Mouse (Mus musculus): ENCODE measurements around the gene Kcnd3.
A peak's percentile ranks its signal among the peaks of the same experiment; 100 is the strongest.

Kcnd3 gene

DNA sequence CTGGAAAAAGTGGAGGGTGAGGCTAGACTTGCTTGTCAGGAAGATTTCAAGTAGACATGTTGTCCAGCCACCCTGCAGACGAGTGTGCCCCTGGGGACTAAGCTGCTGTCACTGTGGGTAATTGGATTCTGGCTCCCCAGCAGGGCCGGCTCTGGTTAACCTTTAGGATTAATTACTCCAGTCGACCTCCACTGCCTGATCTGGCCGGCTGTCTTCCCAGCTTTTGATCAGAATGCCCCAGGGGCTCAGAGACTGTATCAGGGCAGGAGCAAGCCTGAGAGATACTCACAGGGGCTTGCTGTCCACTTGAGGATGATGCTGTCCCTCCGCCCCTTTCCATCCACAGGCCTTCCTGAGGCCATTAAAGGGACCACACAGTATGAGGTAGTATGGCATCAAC lies 77.6 kb downstream of the Kcnd3 start:
- peak; percentile 35 for DNase-seq

DNA sequence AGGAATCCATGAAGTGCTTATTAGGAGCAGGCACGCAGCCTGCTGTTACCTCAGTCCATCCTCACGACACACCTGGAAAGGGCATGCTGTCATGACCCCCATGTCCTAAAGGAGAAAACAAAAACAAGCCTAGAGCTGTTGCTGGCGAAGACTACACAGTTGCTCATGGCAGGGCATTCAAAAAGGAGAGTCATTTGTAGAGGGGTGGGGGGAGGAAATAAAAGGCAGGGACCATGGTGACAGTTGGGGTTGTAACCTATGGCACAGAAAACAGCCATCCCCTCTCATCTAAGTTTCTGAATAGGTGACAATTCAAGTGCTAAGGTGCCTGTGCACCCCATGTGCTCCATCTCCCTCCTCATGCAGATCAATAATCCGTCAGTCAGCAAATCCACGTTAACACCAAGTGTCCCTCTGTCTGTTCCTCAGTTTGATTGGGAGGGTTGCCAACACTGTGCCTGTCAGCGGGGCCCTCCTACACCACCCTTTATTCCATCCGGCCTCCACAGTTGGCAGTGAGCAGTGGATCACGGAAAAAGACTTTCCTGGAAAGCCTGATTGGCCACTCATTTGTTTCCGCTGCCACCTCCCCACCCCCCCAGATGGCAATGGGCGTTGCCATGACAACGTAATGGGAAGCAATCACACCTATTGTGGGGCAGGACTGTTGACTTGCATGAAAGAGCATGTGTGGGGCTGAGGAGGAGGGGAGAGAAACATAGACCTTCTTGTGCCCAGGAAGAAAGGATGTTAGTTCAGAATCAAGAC lies 78.4 kb downstream of the Kcnd3 start:
- no peak for DNase-seq

DNA sequence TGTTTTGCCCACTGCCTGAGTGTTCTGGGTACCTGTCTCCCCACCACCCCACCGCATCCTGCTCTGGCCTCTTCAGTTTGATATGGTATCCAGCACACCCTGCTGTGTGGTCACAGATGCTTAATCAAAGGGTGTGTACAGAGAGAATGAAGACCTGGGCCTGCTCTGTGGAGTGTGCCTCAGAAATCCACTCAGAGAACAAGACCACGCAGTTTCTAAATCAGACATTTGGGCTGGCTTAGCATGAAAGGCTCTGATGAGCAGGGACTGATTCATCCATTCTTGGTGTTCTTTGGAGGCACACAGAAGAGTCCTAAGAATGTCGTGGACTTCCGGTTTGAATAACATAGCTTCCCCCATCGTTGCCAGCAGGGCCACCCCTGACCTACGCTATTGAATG lies 86.3 kb downstream of the Kcnd3 start:
- no peak for DNase-seq

DNA sequence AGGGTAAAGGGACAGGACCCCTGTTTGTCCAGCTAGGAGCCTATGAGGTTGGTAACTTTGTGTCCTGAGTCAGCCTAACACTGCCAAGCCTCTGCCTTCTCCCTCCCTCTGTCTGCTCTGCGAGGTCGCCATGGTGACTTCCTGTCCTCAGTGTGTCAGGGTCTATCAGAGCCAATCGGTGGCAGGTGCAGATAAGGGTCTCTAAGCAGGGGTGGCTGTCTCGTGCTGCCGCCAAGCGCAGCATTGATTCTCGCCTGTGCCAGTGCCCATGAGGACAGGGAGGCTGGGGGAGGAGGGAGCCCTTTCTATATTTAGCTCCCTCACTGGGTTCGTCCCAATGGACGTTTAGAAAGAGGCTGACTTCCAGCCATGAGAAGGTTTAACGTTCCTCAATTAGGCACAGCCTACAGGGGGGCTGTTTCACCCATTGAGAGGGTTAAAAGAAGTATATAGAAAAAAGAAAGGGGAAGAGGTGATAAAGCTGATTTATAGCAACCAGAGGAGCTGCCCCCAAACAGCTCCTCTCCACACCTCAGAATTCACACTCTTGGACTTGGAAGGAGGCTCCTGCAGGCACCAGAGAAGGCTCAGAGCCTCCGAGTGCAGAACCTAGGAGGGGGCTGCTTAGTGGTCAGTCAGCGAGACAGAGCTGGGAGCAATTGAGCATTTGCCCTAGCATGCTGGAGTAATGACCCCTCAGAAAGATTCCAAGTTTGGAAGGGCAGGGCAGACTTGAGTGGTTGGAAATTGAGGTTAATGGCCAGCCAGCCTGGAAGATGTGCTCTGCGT lies 86.9 kb downstream of the Kcnd3 start:
- DNase-seq: no peak

DNA sequence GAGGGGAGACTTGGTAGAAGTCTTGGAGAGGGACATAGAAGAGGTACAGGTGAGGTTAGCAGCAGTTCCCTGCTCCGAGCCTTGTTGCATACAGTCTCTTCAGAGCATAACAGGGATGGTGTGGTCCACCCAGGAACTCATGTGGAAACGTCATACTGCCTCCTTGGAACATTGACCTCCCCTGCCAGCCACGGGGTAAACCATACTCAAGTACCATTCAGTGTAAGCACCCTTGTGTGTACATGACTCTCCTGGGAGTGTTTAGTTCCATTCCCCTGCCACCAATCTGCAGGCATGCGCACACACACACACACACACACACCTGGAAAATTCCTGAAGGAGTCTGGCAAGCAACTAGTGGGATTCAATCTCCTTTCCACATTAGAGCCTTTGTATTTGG lies 90.6 kb downstream of the Kcnd3 start:
- no peak for DNase-seq

DNA sequence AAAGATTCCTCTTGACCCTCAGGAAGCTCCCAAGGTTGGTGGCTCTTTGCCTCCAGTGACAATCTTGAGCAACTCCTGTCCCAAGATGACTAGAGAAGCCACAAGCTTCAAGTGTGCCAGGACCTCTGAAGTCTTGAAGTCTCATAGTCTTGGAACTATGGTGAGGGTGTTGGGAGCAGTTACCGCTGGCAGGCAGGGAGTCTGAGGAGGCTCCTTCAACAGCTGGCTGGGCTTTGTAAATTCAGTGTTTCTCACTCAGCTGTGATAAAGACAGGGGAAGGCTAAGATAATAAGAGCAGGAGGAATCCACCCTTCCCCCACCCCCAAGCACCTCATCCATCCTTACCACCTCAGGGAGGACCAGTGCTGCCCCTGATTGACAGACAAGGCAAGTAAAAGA lies 92.0 kb downstream of the Kcnd3 start:
- no peak for DNase-seq

DNA sequence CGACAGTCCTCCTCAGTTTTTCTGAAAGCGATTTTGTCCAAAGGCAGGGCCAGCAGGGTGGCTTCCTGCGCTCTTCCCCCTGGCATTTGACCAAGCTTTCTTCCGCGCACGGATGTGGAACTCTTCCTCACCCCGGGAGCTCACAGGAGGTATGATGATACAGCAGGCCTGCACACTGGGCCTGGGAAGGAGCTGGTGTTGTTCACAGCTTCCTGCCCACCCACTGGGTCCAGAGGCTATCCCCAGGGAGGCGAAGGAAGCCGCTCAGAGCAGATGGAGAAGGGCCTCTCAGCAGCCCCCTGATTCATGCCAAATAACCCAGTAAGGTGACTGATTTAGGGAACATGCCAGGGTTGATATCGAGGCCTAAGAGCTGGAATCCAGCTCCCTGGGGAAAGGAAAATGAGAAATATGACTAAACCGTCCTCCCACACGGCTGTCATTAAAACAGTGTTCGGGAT lies 94.5 kb downstream of the Kcnd3 start:
- DNase-seq: peak; percentile 62

DNA sequence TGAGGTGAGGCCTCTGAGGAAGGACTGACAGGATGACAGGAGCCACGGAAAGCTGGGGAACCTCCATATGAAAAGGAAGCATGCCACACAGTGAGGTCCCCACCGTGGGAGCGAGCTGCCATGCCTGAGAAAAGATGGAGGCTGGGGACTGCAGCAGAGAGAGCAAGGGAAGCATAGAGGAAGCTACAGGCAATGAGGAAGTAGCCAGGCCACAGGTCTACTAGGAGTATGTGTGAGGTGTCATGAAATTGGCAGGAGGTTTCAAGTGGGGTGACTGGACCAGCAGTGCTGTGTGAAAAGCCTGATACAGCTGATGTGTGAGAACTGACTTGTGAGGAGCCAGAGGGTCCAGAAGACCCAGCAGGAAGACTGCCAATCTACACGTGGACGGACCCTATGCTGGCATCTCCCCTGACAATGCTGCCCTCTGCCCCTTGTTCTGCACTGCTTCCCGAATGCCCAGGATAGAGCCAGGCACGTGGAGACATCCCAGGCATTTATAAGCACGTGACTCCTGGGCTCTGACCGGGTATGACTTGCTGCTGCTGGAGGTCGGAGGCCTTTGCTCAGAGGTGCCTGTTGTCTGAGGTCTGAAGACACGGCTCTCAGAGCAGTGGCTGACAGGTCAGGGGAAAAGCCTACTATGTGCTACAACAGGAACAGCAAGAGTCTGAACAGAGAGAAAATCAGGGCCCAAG lies 96.1 kb downstream of the Kcnd3 start:
- DNase-seq: no peak

DNA sequence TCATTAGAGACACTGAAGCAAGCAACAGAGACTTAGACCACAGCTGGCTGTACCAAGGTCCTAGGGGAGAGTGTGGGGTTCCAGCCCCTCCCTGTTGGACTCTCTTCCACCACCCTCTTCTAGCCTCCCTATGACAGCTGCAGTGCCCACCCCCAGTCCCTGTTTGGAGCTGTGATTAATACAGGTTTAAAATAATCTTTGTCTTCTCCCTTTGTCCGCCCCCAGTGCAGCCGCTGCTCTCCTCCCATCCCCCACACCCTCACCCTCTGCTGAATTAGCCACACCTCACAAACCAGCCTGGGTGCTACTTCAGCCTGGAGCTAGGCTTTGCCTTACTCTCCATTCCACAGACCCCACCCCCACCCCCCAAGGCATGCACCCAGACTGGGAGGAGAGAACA lies 107.3 kb downstream of the Kcnd3 start:
- DNase-seq: peak; percentile 27

DNA sequence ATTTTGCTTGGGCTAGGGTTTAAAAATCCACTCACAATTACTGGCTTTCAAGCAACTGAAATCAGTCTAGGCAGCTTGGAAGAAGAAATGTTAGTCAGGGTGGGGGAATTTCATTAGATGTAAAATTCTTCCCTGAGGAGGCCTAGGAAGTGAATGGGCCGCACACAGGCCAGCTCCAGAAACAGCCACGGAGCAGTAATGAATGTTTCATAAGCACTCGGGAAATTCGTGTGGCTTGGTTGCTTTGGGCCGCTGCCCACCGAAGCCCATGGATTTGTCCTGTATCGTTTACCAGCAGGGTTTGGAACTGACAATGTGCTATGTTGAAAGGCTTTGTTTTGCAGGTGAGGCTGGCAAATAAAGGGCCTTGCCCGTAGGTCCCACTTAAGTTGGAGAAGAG lies 114.8 kb downstream of the Kcnd3 start:
- DNase-seq: no peak

DNA sequence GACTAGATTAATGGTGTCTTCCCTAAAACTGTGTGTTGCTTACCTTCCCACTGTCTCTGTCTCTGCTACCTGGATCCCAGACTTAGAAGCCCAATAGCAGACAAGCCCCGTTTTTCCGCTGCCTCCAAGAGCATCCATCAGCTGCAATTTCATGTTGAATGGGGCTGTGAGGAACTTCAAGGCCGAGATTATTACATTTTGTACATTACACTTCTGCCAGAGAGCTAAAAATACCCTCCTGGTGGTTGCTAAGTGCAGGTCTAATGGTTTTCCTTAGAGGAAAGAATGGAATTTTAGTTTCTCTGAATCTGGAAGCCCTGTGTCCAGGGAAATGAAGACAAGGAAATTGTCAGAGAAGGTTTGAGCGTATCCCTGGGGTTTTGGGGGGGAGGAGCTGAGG lies 115.3 kb downstream of the Kcnd3 start:
- no peak for DNase-seq

DNA sequence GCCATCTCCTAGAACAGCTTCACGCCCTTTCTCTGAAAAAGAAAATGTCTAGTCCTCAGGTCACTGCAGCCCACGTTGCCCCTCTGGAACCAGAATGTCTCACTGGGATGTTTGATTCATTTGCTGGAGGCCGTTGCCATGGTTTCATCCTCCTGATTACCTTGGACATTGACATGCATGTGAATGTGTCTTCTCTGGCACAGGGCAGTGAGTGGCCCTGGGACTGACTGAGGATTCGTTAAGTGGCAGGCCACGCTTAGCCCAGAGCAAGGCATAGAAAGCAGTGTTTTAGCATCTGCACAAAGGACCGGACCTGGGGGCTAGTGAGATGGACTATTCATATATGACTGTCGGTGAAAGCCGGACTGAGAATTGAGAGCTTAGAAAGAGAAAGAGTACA lies 116.3 kb downstream of the Kcnd3 start:
- DNase-seq: no peak

DNA sequence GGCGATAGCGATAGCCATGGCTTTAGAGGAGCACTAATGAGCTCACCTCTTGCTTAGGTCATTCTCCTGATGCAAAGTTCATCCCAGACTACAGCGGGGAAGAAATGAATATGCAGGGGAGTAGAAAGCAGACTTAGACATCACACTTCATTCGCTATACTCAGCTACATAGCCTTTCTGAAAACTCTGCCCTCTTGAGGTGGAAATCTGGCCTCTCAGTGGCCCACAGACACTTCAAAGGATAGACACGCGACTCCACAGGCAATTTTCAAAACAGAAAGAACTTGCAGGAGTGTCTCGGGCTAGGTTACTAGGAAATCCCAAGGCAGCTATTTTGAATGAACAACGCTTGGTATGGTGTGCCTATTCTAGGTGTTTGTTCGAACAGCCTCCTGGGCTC lies 116.7 kb downstream of the Kcnd3 start:
- no peak for DNase-seq

DNA sequence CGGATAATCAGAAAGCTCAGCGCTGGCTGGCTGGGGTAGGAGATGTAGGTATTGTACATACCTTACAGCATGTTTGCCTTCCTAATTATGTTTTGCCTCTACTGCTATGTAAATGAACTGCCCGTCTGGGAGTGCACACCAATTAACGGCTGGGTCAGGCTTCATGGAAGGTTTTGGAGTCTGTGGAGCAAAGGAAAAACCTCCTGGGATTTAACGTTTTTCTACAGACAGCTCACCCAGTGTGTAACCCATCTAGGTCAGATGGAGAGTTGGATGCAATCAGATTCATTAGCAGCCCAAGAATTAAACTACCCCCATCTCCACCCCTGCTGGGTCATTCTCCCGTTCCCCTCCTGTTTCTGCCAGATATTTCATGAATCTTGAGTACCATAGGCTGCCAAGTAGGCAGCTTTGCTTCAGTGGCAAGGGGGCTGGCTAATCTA lies 117.2 kb downstream of the Kcnd3 start:
- DNase-seq: no peak

DNA sequence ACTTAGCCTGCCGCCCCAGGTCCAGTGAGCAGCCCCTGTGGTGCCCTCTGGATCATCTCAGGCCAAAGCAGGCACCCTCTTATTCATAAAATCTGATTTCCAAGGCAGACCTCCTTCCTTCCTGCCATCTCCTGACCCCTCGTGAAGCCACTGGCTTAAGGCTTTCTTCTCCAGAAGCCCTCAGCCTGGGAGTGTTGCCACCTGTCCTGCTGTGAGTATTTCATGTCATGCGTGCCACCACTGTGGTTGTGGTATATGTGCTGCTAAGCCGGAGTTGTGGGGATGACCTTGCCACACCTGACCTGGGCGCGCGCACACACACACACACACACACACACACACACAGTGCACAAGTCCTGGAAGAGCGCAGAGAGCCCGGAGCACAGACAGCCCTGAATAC lies 117.8 kb downstream of the Kcnd3 start:
- no peak for DNase-seq

DNA sequence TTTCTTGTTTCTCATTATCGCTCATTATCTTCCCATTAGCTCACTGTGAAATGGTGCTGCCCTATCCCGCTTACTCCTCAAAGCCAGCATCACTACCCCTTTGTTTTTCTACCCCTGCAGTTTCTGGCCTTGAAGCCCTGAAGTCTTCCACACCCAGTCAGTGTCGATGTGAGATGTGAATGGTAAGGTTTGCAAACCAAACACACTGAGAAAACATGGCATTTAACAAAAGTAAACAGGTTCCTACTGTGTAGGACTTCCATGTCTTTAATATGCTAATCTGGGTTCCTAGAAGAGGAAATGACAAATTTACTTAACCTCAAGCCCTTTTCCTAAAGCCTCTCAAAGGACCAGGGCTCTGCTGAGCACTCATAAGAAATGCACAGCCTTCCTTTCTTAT lies 118.7 kb downstream of the Kcnd3 start:
- DNase-seq: no peak

DNA sequence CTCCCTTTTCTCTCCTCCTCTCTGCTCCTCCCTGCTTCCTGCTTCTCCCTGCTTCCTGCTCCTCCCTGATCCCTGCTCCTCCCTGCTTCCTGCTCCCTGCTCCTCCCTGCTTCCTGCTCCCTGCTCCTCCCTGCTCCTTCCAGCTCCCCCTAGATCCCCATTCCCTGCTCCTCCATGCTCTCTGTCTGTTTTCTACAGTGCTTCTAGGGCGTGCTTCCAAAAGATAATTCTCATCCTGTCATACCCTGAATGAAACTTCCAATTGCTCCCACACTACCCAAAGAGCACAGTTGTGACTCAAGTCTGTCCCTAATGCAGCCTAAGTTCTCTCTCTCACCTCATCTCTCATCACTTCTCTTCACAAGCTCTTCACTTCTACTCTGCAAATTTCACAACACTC lies 119.8 kb downstream of the Kcnd3 start:
- DNase-seq: no peak

DNA sequence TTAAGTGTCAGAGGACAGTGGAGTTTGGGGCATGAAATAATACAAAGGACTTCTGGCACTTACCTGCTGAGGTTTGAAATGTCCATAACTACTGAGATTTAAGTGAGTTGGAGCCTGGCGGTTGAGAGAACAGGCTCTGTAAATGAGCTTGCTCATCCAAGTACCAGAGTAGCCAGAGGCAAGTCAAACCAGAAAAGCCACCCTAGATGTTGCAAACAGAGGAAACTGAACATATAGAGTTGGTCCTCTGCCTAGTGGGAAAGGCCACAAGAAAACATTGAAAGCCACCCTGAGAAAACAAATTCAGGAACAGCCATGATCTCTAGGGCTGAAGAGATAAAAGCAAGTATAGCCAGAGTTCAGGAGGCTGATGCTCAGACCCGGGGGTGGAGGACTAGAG lies 121.0 kb downstream of the Kcnd3 start:
- no peak for DNase-seq

DNA sequence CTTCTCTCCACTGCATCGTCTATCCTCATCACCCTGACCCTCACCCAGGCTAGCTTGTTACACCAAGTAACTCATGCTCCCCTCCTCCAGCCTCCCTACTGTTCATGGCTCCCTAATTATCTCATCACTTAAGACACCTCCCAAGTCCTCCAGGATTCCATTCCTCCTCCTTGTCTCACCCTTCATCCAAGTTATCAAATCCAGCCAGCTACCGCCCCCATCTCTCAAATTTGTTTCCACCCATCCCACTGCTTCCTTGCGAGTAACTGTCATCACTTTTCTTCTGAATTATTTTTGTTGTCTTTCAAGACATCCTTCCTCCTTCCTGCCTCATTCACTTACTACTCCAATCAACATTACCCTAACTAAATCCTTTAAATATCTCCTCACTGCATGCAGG lies 126.2 kb downstream of the Kcnd3 start:
- DNase-seq: no peak

DNA sequence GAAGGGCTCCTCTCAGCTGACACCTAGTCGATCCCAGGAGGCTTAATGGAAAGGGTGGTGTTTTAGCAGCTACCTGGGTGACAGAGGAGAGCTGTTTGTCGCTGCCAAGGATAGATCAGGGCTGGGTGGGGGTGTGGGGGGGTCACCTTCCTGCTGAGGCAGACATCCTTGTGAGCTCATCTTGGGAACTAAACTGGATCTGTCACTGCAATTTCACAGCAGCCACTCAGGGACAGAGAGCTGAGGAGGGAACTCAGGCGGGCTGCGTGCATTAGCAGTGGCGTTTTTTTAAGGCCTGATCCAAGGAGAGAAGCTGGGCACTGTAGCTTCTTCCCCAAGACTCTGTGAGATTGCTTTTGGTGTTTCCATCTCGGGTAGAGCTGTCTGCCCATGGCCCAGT lies 129.0 kb downstream of the Kcnd3 start:
- no peak for DNase-seq

DNA sequence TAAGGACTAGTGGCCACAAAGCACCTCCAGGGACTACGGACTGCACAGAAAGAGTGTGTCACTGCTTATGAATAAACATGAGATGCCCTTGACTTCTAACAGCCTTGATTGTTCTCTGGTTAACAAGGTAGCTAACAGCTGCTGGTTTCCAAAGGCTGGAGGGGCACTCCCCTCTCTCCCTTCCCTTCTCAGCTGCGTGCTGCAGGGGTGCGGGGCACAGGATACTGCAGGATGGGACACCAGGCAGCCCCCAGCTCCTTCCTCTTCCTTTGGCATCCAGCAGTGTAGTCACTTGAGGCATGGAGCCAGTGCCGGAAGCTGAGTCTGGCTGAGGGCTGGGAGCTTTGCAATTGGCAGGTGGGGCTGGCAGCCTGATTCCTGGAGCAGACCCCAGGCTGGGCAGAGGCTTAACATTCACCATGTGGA lies 133.6 kb downstream of the Kcnd3 start:
- DNase-seq: peak; percentile 54

DNA sequence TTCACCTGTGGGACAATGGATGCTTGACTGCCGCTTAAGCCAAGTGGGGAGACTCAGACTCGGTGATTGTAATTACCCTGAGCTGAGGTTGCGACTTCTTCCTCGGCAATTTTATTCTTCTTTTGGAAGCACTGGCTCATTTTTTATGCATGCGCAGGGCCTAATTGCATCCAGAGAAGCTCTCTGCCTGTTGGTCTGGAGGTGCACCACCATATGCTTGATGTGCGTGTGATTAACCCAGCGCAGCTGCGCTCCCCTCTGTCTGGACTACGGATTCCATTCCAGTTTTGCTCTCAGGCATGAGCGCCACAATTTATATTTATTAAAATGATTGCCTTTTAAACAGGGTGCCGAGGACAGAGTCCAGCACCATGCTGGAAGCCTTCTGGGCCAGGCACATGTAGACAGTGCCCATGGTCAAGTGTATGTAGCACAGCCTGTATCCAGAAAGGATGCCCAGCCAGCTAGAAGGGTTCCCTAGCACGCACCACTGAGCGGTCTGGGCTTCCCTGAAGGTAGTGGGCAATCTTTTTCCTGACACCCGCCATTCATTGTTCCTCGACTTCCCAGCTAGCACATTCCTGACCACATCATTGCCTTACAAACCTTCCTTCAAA lies 138.0 kb downstream of the Kcnd3 start:
- DNase-seq: no peak

DNA sequence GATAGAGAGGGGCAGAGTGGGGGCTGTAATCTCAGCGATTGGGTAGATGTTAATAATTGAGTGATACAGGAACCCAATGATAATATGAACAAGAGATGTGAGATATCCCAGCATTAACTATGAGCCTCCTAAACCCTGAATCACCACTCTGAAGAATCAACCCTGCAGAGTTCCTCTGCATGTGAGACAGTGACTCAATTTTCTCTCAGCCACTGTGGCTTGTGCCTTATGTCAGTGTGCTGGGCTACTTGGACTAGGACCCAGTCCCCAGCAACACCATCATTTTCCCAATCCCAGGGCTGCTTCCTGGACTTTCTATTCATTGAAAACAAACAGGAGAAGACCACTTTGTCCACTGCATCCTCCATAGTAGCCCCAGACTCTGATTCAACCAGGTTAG lies 139.6 kb downstream of the Kcnd3 start:
- DNase-seq: no peak
